Mouse (Mus musculus) limb, embryonic 13.5 days (tissue): ENCODE results near the gene Eng. TPM values are rescaled to one million over a fixed set of nuclear protein-coding genes. Genes with fewer than 3 reads are reported as not detected.

Experiments used
- ATAC-seq: fragments of 200-750 bp; cut with Nextera tagmentation; 2 replicates; pipeline ENCODE4 v1.8.0; 2017; ENCODE audit warnings: low read depth, moderate number of reproducible peaks, moderate TSS enrichment; ENCODE audit not compliant: low FRiP score
- H3K27ac ChIP-seq: fragments of 300-500 bp; sonication (generic); 2 replicates; pipeline ENCODE4 v1.5.1; 2015; ENCODE audit warnings: inconsistent platforms, mild to moderate bottlenecking, moderate library complexity
- H3K27me3 ChIP-seq: fragments of 300-500 bp; sonication (generic); 2 replicates; pipeline ENCODE4 v1.6.1; 2015; ENCODE audit warnings: mild to moderate bottlenecking, inconsistent platforms
- H3K36me3 ChIP-seq: fragments of 300-500 bp; sonication (generic); 2 replicates; pipeline ENCODE4 v1.6.1; 2015; ENCODE audit warnings: inconsistent platforms, mild to moderate bottlenecking, moderate library complexity
- H3K4me1 ChIP-seq: fragments of 300-500 bp; sonication (generic); 2 replicates; pipeline ENCODE4 v1.6.1; 2015; ENCODE audit warnings: inconsistent platforms
- H3K4me2 ChIP-seq: fragments of 300-500 bp; sonication (generic); replicated peaks from 2 replicates; pipeline ENCODE4 v1.6.1; 2015; ENCODE audit warnings: inconsistent platforms, mild to moderate bottlenecking, moderate library complexity
- H3K4me3 ChIP-seq: fragments of 300-500 bp; sonication (generic); 2 replicates; pipeline ENCODE4 v1.5.1; 2015; ENCODE audit warnings: moderate library complexity, mild to moderate bottlenecking, inconsistent platforms
- H3K9ac ChIP-seq: fragments of 300-500 bp; sonication (generic); 2 replicates; pipeline ENCODE4 v1.6.1; 2015; ENCODE audit warnings: mild to moderate bottlenecking, inconsistent platforms
- H3K9me3 ChIP-seq: fragments of 300-500 bp; sonication (generic); 2 replicates; pipeline ENCODE4 v1.6.1; 2016; ENCODE audit warnings: inconsistent platforms
- WGBS: fragments of 180-500 bp; shearing (Covaris S2); methylation state at CpG from one replicate; pipeline ENCODE4 v1.1.7; 2015; 5-methylcytosine and 5-hydroxymethylcytosine counted together
- polyA plus RNA-seq: library from polyadenylated mRNA; unstranded; fragments of >200 nt; fragmentation: Nextera tagmentation; extraction: Ambion mirVana; gene quantifications from 2 replicates; pipeline ENCODE4 v1.2.1, GENCODE M21; 2015

The Eng gene
- polyA plus RNA-seq, 1 experiment from 2014 or later = 45.6 TPM

DNA sequence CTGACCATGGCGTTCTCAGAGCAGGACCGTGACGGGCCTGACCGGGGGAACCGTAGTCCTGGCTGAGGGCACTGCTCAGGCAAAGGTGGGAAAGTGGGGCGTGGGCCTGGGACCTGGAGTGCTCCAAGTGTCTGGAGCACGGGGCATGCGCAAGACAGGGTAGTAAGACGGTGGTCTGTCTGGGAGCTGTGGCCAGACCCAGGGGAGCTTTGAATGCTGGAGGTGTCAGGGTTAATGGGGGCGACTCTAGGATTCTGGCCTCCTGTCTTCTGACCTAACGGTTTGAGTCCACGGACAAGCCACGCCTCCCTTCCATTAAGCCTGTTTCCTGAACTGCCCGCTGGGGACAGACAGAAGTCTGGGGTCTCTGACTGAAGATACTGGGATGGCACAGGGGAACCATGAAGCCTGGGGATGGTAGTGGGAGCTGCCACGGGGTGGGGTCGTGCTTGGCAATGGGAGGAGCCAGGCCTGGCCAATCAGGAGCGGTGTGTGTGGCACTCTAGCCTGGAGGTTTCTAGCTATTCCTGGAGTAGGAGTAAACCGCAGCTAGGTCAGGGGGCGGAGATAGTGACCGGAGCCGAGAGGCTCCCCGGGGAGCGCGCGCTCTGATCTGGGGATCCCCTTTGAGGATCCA lies 38.1 kb upstream of the Eng start:
- ATAC-seq = peak; percentile 45; the same call in 1 of the 2 replicates
- H3K4me2 ChIP-seq = peak overlapping the region; percentile 86
- H3K36me3 ChIP-seq = peaks cover 13% of the 10 kb centered on the region
- H3K27ac ChIP-seq = peak overlapping the region; percentile 55; the same call in 1 of the 2 replicates
- no peaks in the 10 kb centered on the region for H3K9me3 ChIP-seq
- H3K4me1 ChIP-seq = peaks cover 42% of the 10 kb centered on the region
- WGBS = 4% methylated on average over 25 of the region's 25 CpGs
- H3K4me3 ChIP-seq = peak overlapping the region; percentile 77
- no peaks in the 10 kb centered on the region for H3K27me3 ChIP-seq
- H3K9ac ChIP-seq = peak overlapping the region; percentile 87; the same call in 1 of the 2 replicates

GRCm38 (mm10) chr2:32608778-32609435 lies 37.5 kb upstream of the Eng start:
- Histone ChIP-seq H3K36me3 (peaks cover 19% of the 10 kb centered on the region), H3K9ac (peak overlapping the region; percentile 27; the same call in 1 of the 2 replicates), H3K4me2 (peak overlapping the region; percentile 86), H3K27me3 (no peaks in the 10 kb centered on the region), H3K27ac (peak overlapping the region; percentile 55; the same call in 1 of the 2 replicates), H3K4me1 (peaks cover 42% of the 10 kb centered on the region), H3K9me3 (no peaks in the 10 kb centered on the region), H3K4me3 (peak overlapping the region; percentile 77)
- ATAC-seq = no peak
- WGBS = 43% methylated on average over 18 of the region's 18 CpGs

DNA sequence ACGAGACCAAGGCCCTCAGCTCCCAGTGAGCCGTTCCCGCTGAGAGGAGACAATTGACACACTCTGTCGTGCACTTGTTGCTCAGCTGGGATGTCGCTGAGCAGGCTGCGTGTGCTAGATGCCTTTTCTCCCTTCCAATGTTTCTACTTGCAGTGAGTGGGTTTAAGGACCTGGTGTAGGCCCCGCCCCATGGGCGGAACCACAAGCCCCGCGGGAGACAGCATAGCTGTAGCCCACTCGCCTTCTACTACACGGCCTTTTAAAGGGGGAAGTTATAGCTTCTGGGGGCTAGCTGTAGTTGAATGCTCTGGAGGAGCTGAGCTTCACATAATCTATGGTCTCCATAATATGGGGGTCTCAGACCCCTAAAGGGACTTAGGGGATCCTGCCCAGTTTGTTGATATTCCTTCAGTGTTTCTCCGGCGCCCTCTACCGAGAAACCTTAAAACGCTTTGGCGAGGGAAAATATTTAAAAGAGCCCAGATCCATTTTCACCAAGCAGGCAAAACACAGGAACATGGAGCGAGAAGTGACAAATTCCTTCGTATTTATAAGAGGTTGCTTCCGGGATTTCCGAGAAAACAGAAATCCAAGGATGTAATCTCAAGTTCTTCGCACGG lies 35.7 kb upstream of the Eng start:
- H3K36me3 ChIP-seq = peaks cover 33% of the 10 kb centered on the region
- no peaks in the 10 kb centered on the region for H3K9me3 ChIP-seq
- peak overlapping the region; percentile 64 for H3K4me2 ChIP-seq
- no peak for ATAC-seq
- peak overlapping the region; percentile 42 for H3K4me3 ChIP-seq
- WGBS = 16% methylated on average over 23 of the region's 23 CpGs
- peak overlapping the region; percentile 20; the same call in 1 of the 2 replicates for H3K9ac ChIP-seq
- H3K27ac ChIP-seq = peak overlapping the region; percentile 23; the same call in 1 of the 2 replicates
- no peaks in the 10 kb centered on the region for H3K27me3 ChIP-seq
- H3K4me1 ChIP-seq = peaks cover 42% of the 10 kb centered on the region

- Histone ChIP-seq H3K4me2 (no peak overlapping the region), H3K27me3 (no peaks in the 10 kb centered on the region), H3K9me3 (peaks cover 4% of the 10 kb centered on the region; the same call in 1 of the 2 replicates), H3K36me3 (peaks cover 47% of the 10 kb centered on the region), H3K27ac (no peak overlapping the region), H3K4me1 (peaks cover 38% of the 10 kb centered on the region), H3K9ac (no peak overlapping the region), H3K4me3 (no peak overlapping the region)
- WGBS = 67% methylated on average over 26 of the region's 26 CpGs
- ATAC-seq = no peak
Observed at GRCm38 (mm10) chr2:32612274-32612673, 34.1 kb upstream of the Eng start.

DNA sequence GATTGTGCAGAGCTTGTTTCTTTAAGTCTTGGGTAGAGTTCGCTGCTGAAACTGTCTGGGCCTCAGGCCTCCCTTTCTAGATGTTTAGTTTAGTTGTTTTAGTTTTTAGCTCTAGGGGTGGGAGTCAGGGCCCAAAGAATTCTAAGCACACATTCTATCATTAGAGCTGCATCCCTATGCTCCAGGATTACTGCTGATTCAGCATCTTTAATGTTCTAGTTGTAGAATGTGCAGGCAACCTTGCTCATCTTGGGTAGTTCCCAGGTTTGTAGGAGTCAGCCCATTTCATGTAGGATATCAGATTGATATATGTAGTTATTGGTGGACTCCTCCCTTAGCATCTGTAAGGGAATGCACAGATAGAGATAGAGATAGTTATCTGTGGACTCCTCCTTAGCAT lies 29.3 kb upstream of the Eng start:
- Histone ChIP-seq H3K27me3 (no peaks in the 10 kb centered on the region), H3K27ac (no peak overlapping the region), H3K9me3 (peaks cover 4% of the 10 kb centered on the region; the same call in 1 of the 2 replicates), H3K9ac (no peak overlapping the region), H3K4me2 (no peak overlapping the region), H3K36me3 (peaks cover 64% of the 10 kb centered on the region), H3K4me1 (peaks cover 38% of the 10 kb centered on the region), H3K4me3 (no peak overlapping the region)
- no peak for ATAC-seq
- 97% methylated on average over 1 of the region's 1 CpGs for WGBS

DNA sequence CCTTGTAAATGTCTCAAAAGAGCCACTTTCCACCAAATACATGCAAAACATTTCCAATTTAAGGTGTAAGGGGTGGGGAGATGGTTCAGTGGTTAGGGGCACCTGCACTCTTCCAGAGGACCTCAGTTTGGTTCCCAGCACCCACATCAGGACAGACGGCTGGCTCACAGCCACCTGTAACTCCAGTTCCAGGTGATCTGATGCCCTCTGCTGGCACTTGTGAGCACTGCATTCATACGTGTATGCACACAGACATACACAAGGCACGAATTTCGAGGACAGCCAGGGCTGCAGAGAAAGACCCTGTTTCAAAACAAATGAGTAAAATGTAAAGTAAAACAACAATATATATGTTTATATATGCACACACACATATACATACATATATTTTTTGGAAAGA lies 28.8 kb upstream of the Eng start:
- peaks cover 59% of the 10 kb centered on the region for H3K36me3 ChIP-seq
- 95% methylated on average over 4 of the region's 4 CpGs for WGBS

GRCm38 (mm10) chr2:32618051-32618450 lies 28.3 kb upstream of the Eng start:
- Histone ChIP-seq H3K36me3 (peaks cover 55% of the 10 kb centered on the region), H3K9me3 (peaks cover 4% of the 10 kb centered on the region; the same call in 1 of the 2 replicates), H3K4me2 (no peak overlapping the region), H3K9ac (no peak overlapping the region), H3K4me1 (peaks cover 40% of the 10 kb centered on the region), H3K27ac (no peak overlapping the region), H3K27me3 (no peaks in the 10 kb centered on the region), H3K4me3 (no peak overlapping the region)
- WGBS = 69% methylated on average over 9 of the region's 9 CpGs
- ATAC-seq = no peak

More for the DNA sequence above, 28.8 kb upstream of the Eng start:
- Histone ChIP-seq H3K27ac (no peak overlapping the region), H3K4me1 (peaks cover 40% of the 10 kb centered on the region), H3K9ac (no peak overlapping the region), H3K9me3 (peaks cover 4% of the 10 kb centered on the region; the same call in 1 of the 2 replicates), H3K27me3 (no peaks in the 10 kb centered on the region), H3K4me3 (no peak overlapping the region), H3K4me2 (no peak overlapping the region)
- no peak for ATAC-seq

- 16% methylated on average over 4 of the region's 4 CpGs for WGBS
- peaks cover 31% of the 10 kb centered on the region for H3K36me3 ChIP-seq
- peak overlapping the region; percentile 51 for H3K9ac ChIP-seq
- no peaks in the 10 kb centered on the region for H3K27me3 ChIP-seq
- H3K4me1 ChIP-seq = peaks cover 58% of the 10 kb centered on the region
- peak overlapping the region; percentile 92 for H3K27ac ChIP-seq
- peak overlapping the region; percentile 23 for H3K4me2 ChIP-seq
- no peak overlapping the region for H3K4me3 ChIP-seq
- peaks cover 4% of the 10 kb centered on the region; the same call in 1 of the 2 replicates for H3K9me3 ChIP-seq
- ATAC-seq = peak; percentile 49
Observed at GRCm38 (mm10) chr2:32620682-32621516, 25.5 kb upstream of the Eng start.

DNA sequence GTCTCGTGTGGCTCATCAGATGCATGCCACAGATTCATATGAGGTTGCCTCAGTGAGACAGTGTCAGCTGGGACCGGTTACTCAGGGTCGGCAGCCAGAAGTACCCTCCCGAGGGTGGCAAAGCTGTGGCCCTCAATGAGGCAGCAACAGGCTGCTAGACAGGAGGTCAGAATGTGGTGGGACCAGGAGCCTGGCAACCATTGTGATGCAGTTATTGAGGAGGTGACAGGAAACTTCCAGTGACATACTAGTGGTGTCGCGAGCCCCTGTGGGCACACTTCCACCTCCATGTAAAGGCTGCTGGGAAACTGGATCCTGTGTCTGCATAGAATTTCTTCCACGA lies 24.9 kb upstream of the Eng start, which contains the start of gene Ak1:
Ak1 (plus strand) TSS at position 242 of the 343 bp plus-strand sequence.
- H3K4me2 ChIP-seq = peak within 1 kb of the TSS; percentile 23
- peaks cover 64% of the 10 kb centered on the region for H3K4me1 ChIP-seq
- 28% methylated on average over 7 of the region's 7 CpGs for WGBS
- H3K9me3 ChIP-seq = peaks cover 4% of the 10 kb centered on the region; the same call in 1 of the 2 replicates
- ATAC-seq = no peak
- H3K4me3 ChIP-seq = no peak within 1 kb of the TSS
- no peaks in the 10 kb centered on the region for H3K27me3 ChIP-seq
- H3K9ac ChIP-seq = peak within 1 kb of the TSS; percentile 51
- peaks cover 25% of the 10 kb centered on the region for H3K36me3 ChIP-seq
- peak within 1 kb of the TSS; percentile 92 for H3K27ac ChIP-seq

GRCm38 (mm10) chr2:32624111-32624748 lies 22.2 kb upstream of the Eng start:
- peaks cover 81% of the 10 kb centered on the region for H3K4me1 ChIP-seq
- H3K36me3 ChIP-seq = peaks cover 2% of the 10 kb centered on the region; the same call in 1 of the 2 replicates
- H3K9me3 ChIP-seq = no peaks in the 10 kb centered on the region
- H3K4me3 ChIP-seq = no peak overlapping the region
- H3K27me3 ChIP-seq = no peaks in the 10 kb centered on the region
- WGBS = 73% methylated on average over 5 of the region's 5 CpGs
- H3K4me2 ChIP-seq = 0 out of 2 replicates have a peak overlapping the region, but pooled peaks have one; percentile 4
- no peak for ATAC-seq
- H3K27ac ChIP-seq = peak overlapping the region; percentile 81
- H3K9ac ChIP-seq = no peak overlapping the region
